ENCODE assay signal across 3 mouse cellular contexts in the genomic region with DNA sequence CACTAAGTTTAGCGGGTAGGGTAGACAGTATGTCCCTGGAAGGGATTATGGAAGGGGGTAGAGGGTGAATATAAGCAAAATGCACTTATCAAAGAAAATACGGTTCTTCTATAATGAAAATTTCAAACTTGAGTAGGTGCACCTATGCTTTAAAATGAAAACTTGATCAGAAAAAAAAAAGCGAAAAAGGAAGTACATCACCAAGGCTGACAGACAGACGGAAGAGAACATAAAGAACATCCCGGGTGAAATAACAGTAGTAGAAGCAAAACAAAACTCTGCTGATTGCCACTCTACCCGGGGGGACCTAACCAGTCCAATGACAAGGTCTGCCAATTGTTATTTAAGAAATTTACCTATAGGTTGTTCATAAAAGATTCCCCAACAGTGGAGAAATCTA. TPM values are rescaled to one million over a fixed set of nuclear protein-coding genes. Genes with fewer than 3 reads are reported as not detected.
"Had no signal": no experiment of that assay in that cellular context is flagged by ENCODE, and none has a peak within 500 bp of the region (broad histone marks: within the 10 kb centered on the region; RNA-seq: fewer than 3 reads in every experiment).

No protein-coding gene starts in this region.

RNA-seq across cellular contexts. Expression of gene Ifi211, which starts 34.6 kb away (rescaled TPM):
- total RNA-seq: layer of hippocampus, postnatal 14 days; left cerebral cortex, adult 18-20 months had no signal
- polyA plus RNA-seq: neural tube, embryonic 14.5 days had no signal
